Mouse (Mus musculus) kidney, postnatal 0 days (tissue): ENCODE results near the gene Pacrg. TPM values are rescaled to one million over a fixed set of nuclear protein-coding genes. Genes with fewer than 3 reads are reported as not detected.

Source experiments
- ATAC-seq: fragments of 200-750 bp; cut with Nextera tagmentation; replicated peaks from 2 replicates; pipeline ENCODE4 v1.8.0; 2017; ENCODE audit warnings: low read depth, moderate number of reproducible peaks, moderate TSS enrichment, moderate library complexity; ENCODE audit not compliant: low FRiP score
- DNase-seq: peaks from one replicate; pipeline ENCODE4 v3.0.0-alpha.2; 2016; ENCODE audit warnings: low spot score
- H3K27ac ChIP-seq: fragments of 300-500 bp; sonication (generic); 2 replicates; pipeline ENCODE4 v1.5.1; 2014; ENCODE audit warnings: mild to moderate bottlenecking
- H3K27me3 ChIP-seq: fragments of 300-500 bp; sonication (generic); 2 replicates; pipeline ENCODE4 v1.6.1; 2014; ENCODE audit warnings: low read length, mixed read lengths; ENCODE audit not compliant: insufficient read depth
- H3K36me3 ChIP-seq: fragments of 300-500 bp; sonication (generic); 2 replicates; pipeline ENCODE4 v1.6.1; 2014; ENCODE audit warnings: low read length, mixed read lengths; ENCODE audit not compliant: insufficient read depth
- H3K4me1 ChIP-seq: fragments of 300-500 bp; sonication (generic); replicated peaks from 2 replicates; pipeline ENCODE4 v1.6.1; 2014; ENCODE audit warnings: antibody characterized with exemption, low read length, mixed read lengths; ENCODE audit not compliant: insufficient read depth
- H3K4me2 ChIP-seq: fragments of 300-500 bp; sonication (generic); 2 replicates; pipeline ENCODE4 v1.6.1; 2014; ENCODE audit warnings: mild to moderate bottlenecking, low read length, moderate library complexity, mixed read lengths
- H3K4me3 ChIP-seq: fragments of 300-500 bp; sonication (generic); replicated peaks from 2 replicates; pipeline ENCODE4 v1.5.1; 2014; ENCODE audit warnings: low read depth, low read length
- H3K9ac ChIP-seq: fragments of 300-500 bp; sonication (generic); 2 replicates; pipeline ENCODE4 v1.6.1; 2014; ENCODE audit warnings: low read depth, low read length
- H3K9me3 ChIP-seq: fragments of 300-500 bp; sonication (generic); replicated peaks from 2 replicates; pipeline ENCODE4 v1.6.1; 2016; ENCODE audit warnings: low read length, inconsistent platforms, mixed read lengths
- CTCF ChIP-seq: IDR thresholded peaks from 2 replicates; pipeline ENCODE4 v1.5.1; 2016; ENCODE audit warnings: antibody characterized with exemption, low read depth, mild to moderate bottlenecking, moderate library complexity
- WGBS: fragments of 180-500 bp; shearing (Covaris S2); extraction: QIAGEN DNeasy Blood & Tissue Kit; methylation state at CpG from one replicate; pipeline ENCODE4 v1.1.7; 2014; 5-methylcytosine and 5-hydroxymethylcytosine counted together
- polyA plus RNA-seq: library from polyadenylated mRNA; unstranded; fragments of >200 nt; fragmentation: Nextera tagmentation; extraction: Ambion mirVana; gene quantifications from 2 replicates; pipeline ENCODE4 v1.2.1, GENCODE M21; 2015

The Pacrg gene
- polyA plus RNA-seq, 1 experiment from 2014 or later: 3.1 TPM

DNA sequence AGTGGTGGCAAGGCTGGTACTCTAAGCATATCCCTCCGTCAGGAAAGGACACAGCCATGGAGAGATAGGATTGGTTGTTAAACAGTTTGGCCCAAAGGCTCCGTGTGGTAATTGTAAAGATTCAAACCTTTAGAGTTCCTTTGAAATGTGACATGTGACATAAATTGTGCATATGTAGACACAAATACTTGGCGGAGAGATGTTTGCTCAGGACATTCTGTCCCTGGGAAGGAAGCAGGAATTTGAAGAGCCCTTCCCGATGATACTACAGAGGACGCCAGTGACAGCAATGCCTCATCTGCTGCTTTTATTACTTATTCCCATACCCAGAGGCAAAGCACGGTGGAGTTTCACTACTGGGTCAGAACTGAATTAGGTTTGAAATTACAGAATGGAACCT is 374.6 kb downstream of the Pacrg start:
- TF ChIP-seq CTCF: no peak
- no peak for ATAC-seq
- H3K4me3 ChIP-seq: no peak overlapping the region
- H3K27me3 ChIP-seq: no peaks in the 10 kb centered on the region
- no peaks in the 10 kb centered on the region for H3K9me3 ChIP-seq
- no peaks in the 10 kb centered on the region for H3K4me1 ChIP-seq
- H3K27ac ChIP-seq: no peak overlapping the region
- 71% methylated on average over 6 of the region's 6 CpGs for WGBS
- no peak overlapping the region for H3K9ac ChIP-seq
- no peak overlapping the region for H3K4me2 ChIP-seq
- H3K36me3 ChIP-seq: no peaks in the 10 kb centered on the region
- DNase-seq: no peak

DNA sequence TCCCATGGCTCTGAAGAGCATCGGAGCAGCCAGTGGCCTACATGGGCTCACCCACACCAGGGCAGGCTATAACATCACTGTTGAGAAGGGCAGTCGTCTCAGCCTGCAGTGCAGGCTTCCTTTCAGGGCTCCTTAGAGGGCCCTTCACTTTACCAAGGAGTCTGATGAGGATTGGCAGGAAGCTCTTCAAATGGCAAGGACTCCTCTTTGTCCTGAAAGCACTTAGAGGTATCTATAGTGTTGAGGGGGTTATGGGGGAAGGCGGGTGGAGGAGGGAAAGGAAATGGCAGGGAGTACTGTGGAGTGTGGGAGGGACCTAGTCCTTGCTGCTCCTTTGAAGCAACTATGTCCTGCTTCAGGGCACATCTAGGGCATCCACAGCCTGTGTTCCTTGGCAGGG is 375.4 kb downstream of the Pacrg start:
- no peaks in the 10 kb centered on the region for H3K9me3 ChIP-seq
- H3K4me3 ChIP-seq: no peak overlapping the region
- no peak overlapping the region for H3K27ac ChIP-seq
- H3K4me2 ChIP-seq: no peak overlapping the region
- H3K36me3 ChIP-seq: no peaks in the 10 kb centered on the region
- H3K9ac ChIP-seq: no peak overlapping the region
- WGBS: 51% methylated on average over 3 of the region's 3 CpGs
- DNase-seq (no peak), ATAC-seq (no peak; the same call in 1 of the 2 replicates)
- no peak for TF ChIP-seq CTCF
- H3K4me1 ChIP-seq: no peaks in the 10 kb centered on the region
- no peaks in the 10 kb centered on the region for H3K27me3 ChIP-seq

DNA sequence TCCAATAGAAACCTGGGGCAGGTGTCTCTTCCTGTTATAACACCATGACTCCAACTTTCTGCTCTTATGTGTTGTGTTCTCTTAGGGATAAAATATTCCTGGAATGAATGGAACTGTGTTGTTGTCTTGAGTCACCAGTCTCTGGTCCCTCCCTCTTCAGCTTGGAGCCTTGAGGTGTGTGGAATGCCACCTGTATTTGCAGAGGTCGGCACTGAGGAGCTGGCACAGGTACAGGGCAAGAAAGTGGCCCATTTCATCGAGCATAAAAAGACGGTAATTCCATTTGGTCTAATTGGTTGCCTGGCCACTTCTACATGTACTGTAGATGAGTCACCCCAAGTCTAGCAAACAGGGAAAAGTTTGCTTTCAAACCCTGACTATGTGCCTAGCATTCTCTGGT is 376.5 kb downstream of the Pacrg start:
- Histone ChIP-seq H3K9ac (no peak overlapping the region), H3K4me3 (no peak overlapping the region), H3K9me3 (no peaks in the 10 kb centered on the region), H3K4me2 (no peak overlapping the region), H3K4me1 (no peaks in the 10 kb centered on the region), H3K27me3 (no peaks in the 10 kb centered on the region), H3K36me3 (no peaks in the 10 kb centered on the region), H3K27ac (no peak overlapping the region)
- DNase-seq (no peak), ATAC-seq (no peak)
- no peak for TF ChIP-seq CTCF
- 79% methylated on average over 3 of the region's 3 CpGs for WGBS

DNA sequence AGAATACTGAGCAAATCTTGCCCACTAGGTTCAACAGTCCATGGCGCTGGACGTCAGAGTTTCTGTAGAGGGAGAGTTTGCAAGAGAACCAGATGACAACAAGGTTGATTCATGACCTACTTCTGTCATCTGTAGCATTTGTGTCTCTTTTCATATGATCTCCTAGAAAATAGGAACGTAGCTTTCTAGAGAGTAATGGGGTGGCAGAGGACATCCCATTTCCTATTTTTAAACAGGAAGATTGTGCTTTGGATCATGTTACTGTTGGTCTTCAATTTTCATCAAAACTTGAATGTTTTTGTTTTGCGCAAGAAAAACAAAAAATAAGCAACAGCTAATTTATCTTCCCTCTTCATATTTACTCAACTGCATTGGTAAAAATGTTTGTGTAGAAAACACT is 379.2 kb downstream of the Pacrg start:
- Histone ChIP-seq H3K9me3 (no peaks in the 10 kb centered on the region), H3K27me3 (no peaks in the 10 kb centered on the region), H3K4me1 (no peaks in the 10 kb centered on the region), H3K27ac (no peak overlapping the region), H3K4me2 (no peak overlapping the region), H3K4me3 (no peak overlapping the region), H3K9ac (no peak overlapping the region), H3K36me3 (no peaks in the 10 kb centered on the region)
- ATAC-seq: no peak
- DNase-seq: no peak
- 76% methylated on average over 4 of the region's 4 CpGs for WGBS
- TF ChIP-seq CTCF: no peak

DNA sequence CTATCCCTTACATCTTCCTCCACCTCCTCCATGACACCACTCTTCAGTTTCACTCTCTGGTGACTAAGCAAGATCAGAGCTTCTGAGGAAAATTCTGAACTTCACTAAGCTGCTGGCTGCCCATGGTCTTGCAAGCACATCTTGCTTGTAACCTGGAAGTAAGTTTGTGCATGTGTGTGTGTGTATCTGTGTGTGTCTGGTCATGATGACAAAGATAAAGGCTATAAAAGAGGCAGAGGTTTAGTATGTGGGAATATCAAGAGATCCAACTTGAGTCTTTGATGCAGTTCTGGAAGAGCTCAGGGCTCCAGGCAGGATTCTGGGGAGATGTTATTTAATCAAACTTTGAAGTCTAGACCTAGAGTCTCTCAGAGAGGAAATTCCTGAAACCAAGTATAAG is 381.4 kb downstream of the Pacrg start:
- no peak overlapping the region for H3K4me3 ChIP-seq
- no peaks in the 10 kb centered on the region for H3K4me1 ChIP-seq
- no peaks in the 10 kb centered on the region for H3K27me3 ChIP-seq
- ATAC-seq (no peak), DNase-seq (no peak)
- no peak overlapping the region for H3K4me2 ChIP-seq
- no peak for TF ChIP-seq CTCF
- no peak overlapping the region for H3K9ac ChIP-seq
- no peaks in the 10 kb centered on the region for H3K9me3 ChIP-seq
- no peak overlapping the region for H3K27ac ChIP-seq
- no peaks in the 10 kb centered on the region for H3K36me3 ChIP-seq

DNA sequence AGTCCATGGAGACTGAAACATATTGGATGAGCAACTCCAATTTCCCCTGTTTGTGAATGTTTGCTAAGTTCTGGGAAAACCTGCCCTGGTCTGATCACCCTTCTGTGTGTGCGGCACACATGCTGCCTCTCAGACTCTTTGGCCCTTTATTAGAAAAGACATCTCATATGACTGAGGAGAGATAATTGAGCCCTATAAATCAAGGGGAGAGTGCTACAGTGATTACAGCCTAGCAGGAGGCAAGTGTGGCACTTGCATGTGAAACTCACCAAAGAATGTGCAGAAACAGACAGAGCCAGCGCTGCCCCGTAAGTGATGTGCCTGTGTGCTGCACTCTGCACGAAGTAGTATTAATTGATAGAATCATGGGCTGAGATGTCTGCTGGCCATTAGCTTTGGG is 383.7 kb downstream of the Pacrg start:
- Histone ChIP-seq H3K4me3 (no peak overlapping the region), H3K9ac (no peak overlapping the region), H3K4me2 (no peak overlapping the region), H3K27ac (no peak overlapping the region), H3K36me3 (no peaks in the 10 kb centered on the region), H3K9me3 (no peaks in the 10 kb centered on the region), H3K4me1 (no peaks in the 10 kb centered on the region), H3K27me3 (no peaks in the 10 kb centered on the region)
- 65% methylated on average over 4 of the region's 4 CpGs for WGBS
- TF ChIP-seq CTCF: no peak
- DNase-seq (peak; percentile 51), ATAC-seq (no peak)

DNA sequence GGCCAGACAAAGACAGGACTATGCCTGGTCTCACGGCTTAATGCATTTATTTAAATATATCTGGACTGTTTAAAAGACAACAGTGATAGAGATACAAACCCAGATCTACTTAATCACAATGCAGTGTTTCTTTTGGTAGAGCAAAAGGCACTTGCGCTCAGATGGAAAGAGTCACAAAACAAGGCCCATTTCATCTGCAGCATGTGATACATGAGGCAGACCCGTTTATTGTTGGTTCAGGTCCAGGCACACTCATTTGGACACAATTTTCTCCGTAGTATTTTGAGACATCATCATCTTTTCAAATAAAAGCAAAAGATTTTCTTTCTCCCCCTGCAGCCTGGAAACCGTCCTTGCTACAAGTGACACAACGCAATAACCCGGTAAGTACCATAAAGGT is 384.1 kb downstream of the Pacrg start:
- ATAC-seq (no peak), DNase-seq (no peak)
- no peak overlapping the region for H3K4me3 ChIP-seq
- H3K4me2 ChIP-seq: no peak overlapping the region
- no peaks in the 10 kb centered on the region for H3K4me1 ChIP-seq
- no peaks in the 10 kb centered on the region for H3K27me3 ChIP-seq
- H3K9me3 ChIP-seq: no peaks in the 10 kb centered on the region
- no peak overlapping the region for H3K9ac ChIP-seq
- 86% methylated on average over 7 of the region's 7 CpGs for WGBS
- no peaks in the 10 kb centered on the region for H3K36me3 ChIP-seq
- TF ChIP-seq CTCF: no peak
- H3K27ac ChIP-seq: no peak overlapping the region
